Mouse (Mus musculus) cerebellum, adult 2 months (tissue): ENCODE results near the gene Sik3.

Experiments
- CTCF ChIP-seq: fragments of 200-500 bp; IDR thresholded peaks from 2 replicates; pipeline ENCODE4 v1.5.1; 2011; ENCODE audit warnings: low read depth, mild to moderate bottlenecking, control low read depth, low read length, moderate library complexity, borderline replicate concordance; ENCODE audit not compliant: insufficient read depth
- POLR2A ChIP-seq: fragments of 200-500 bp; IDR thresholded peaks from 2 replicates; pipeline ENCODE4 v1.6.1; 2011; ENCODE audit warnings: low read length, control low read depth, borderline replicate concordance; ENCODE audit not compliant: insufficient read depth

- TF ChIP-seq POLR2A, result no peak
- TF ChIP-seq CTCF, result no peak
These were observed 175.8 kb downstream of the Sik3 start for GRCm38 (mm10) chr9:46188370-46188769.
